Mouse (Mus musculus): ENCODE data around the gene Fam222b. TPM values are rescaled to one million over a fixed set of nuclear protein-coding genes. Genes with fewer than 3 reads are reported as not detected.

Gene Fam222b
- polyA plus RNA-seq, 1 experiment, result 12.5 TPM

- H3K27me3 ChIP-seq (ENCODE audit: control insufficient read depth, insufficient read depth, low read length), result peaks cover 20% of the 10 kb centered on the region
Observed at GRCm38 (mm10) chr11:78188331-78189233, 94.1 kb downstream of the Fam222b start, which contains the start of gene Rab34. TSS of gene Rab34 (plus strand) at chr11:78188430.

GRCm38 (mm10) chr11:78189234-78190040, 95.0 kb downstream of the Fam222b start:
- no peak overlapping the region for H3K27ac ChIP-seq (ENCODE audit: insufficient read depth, low read length)
- DNase-seq (ENCODE audit: low read depth in 1 of 2, low spot score in 2 of 2), result no peak
- peaks cover 20% of the 10 kb centered on the region for H3K27me3 ChIP-seq (ENCODE audit: control insufficient read depth, insufficient read depth, low read length)
- no peaks in the 10 kb centered on the region for H3K36me3 ChIP-seq (ENCODE audit: control insufficient read depth, insufficient read depth, low read length)
- whole genome bisulfite sequencing, result 5% methylated on average over 42 of the region's 42 CpGs
- H3K4me3 ChIP-seq (ENCODE audit: extremely low read depth, insufficient read depth, insufficient read length), result peak overlapping the region; percentile 48; the same call in 1 of the 2 replicates
- peaks cover 10% of the 10 kb centered on the region for H3K4me1 ChIP-seq (ENCODE audit: control insufficient read depth, insufficient read depth, insufficient read length)
- no peak for TF ChIP-seq CTCF (IDR thresholded peaks at IDR 0.05; ENCODE audit: extremely low read depth, insufficient read depth, insufficient read length, insufficient replicate concordance)
- TF ChIP-seq POLR2A (IDR thresholded peaks at IDR 0.05; ENCODE audit: low read depth, low read length), result no peak

More at GRCm38 (mm10) chr11:78188331-78189233, 94.1 kb downstream of the Fam222b start, which contains the start of gene Rab34:
- DNase-seq (ENCODE audit: low read depth in 1 of 2, low spot score in 2 of 2), result no peak
- peak within 1 kb of the TSS; percentile 9; the same call in 1 of the 2 replicates for H3K27ac ChIP-seq (ENCODE audit: insufficient read depth, low read length)
- H3K4me1 ChIP-seq (ENCODE audit: control insufficient read depth, insufficient read depth, insufficient read length), result peaks cover 10% of the 10 kb centered on the region
- no peaks in the 10 kb centered on the region for H3K36me3 ChIP-seq (ENCODE audit: control insufficient read depth, insufficient read depth, low read length)
- TF ChIP-seq POLR2A (IDR thresholded peaks at IDR 0.05; ENCODE audit: low read depth, low read length) (no peak), CTCF (IDR thresholded peaks at IDR 0.05; ENCODE audit: extremely low read depth, insufficient read depth, insufficient read length, insufficient replicate concordance) (no peak)
- 1% methylated on average over 80 of the region's 80 CpGs for WGBS
- H3K4me3 ChIP-seq (ENCODE audit: extremely low read depth, insufficient read depth, insufficient read length), result peak within 1 kb of the TSS; percentile 48

GRCm38 (mm10) chr11:78190041-78190440, 95.6 kb downstream of the Fam222b start:
- 79% methylated on average over 6 of the region's 6 CpGs for WGBS
- no peak for TF ChIP-seq POLR2A (IDR thresholded peaks at IDR 0.05; ENCODE audit: low read depth, low read length)
- TF ChIP-seq CTCF (IDR thresholded peaks at IDR 0.05; ENCODE audit: extremely low read depth, insufficient read depth, insufficient read length, insufficient replicate concordance), result no peak
- no peak for DNase-seq (ENCODE audit: low read depth in 1 of 2, low spot score in 2 of 2)
- Histone ChIP-seq H3K27me3 (ENCODE audit: control insufficient read depth, insufficient read depth, low read length) (peaks cover 20% of the 10 kb centered on the region), H3K4me3 (ENCODE audit: extremely low read depth, insufficient read depth, insufficient read length) (no peak overlapping the region), H3K4me1 (ENCODE audit: control insufficient read depth, insufficient read depth, insufficient read length) (peaks cover 12% of the 10 kb centered on the region), H3K27ac (ENCODE audit: insufficient read depth, low read length) (no peak overlapping the region), H3K36me3 (ENCODE audit: control insufficient read depth, insufficient read depth, low read length) (no peaks in the 10 kb centered on the region)

GRCm38 (mm10) chr11:78193113-78193512, 98.7 kb downstream of the Fam222b start, which contains the start of gene Proca1:
TSS of gene Proca1 (plus strand) at chr11:78193392.
- no peak for DNase-seq (ENCODE audit: low read depth in 1 of 2, low spot score in 2 of 2)
- peaks cover 12% of the 10 kb centered on the region for H3K4me1 ChIP-seq (ENCODE audit: control insufficient read depth, insufficient read depth, insufficient read length)
- no peak within 1 kb of the TSS for H3K27ac ChIP-seq (ENCODE audit: insufficient read depth, low read length)
- WGBS, result 64% methylated on average over 1 of the region's 1 CpGs
- H3K27me3 ChIP-seq (ENCODE audit: control insufficient read depth, insufficient read depth, low read length), result peaks cover 17% of the 10 kb centered on the region
- no peaks in the 10 kb centered on the region for H3K36me3 ChIP-seq (ENCODE audit: control insufficient read depth, insufficient read depth, low read length)
- no peak for TF ChIP-seq CTCF (IDR thresholded peaks at IDR 0.05; ENCODE audit: extremely low read depth, insufficient read depth, insufficient read length, insufficient replicate concordance)
- no peak for TF ChIP-seq POLR2A (IDR thresholded peaks at IDR 0.05; ENCODE audit: low read depth, low read length)
- no peak within 1 kb of the TSS for H3K4me3 ChIP-seq (ENCODE audit: extremely low read depth, insufficient read depth, insufficient read length)

GRCm38 (mm10) chr11:78194411-78195100, 100.1 kb downstream of the Fam222b start:
- peak in 1 of 2 experiments; percentile 66 for DNase-seq (ENCODE audit: low read depth in 1 of 2, low spot score in 2 of 2)

More at GRCm38 (mm10) chr11:78194411-78195100, 100.1 kb downstream of the Fam222b start:
- peaks cover 4% of the 10 kb centered on the region; the same call in 1 of the 2 replicates for H3K4me1 ChIP-seq (ENCODE audit: control insufficient read depth, insufficient read depth, insufficient read length)
- peak overlapping the region; percentile 55 for H3K4me3 ChIP-seq (ENCODE audit: extremely low read depth, insufficient read depth, insufficient read length)
- H3K27me3 ChIP-seq (ENCODE audit: control insufficient read depth, insufficient read depth, low read length), result 0 out of 2 replicates have a peak, but pooled peaks cover 2% of the 10 kb centered on the region
- no peak for TF ChIP-seq POLR2A (IDR thresholded peaks at IDR 0.05; ENCODE audit: low read depth, low read length)
- no peaks in the 10 kb centered on the region for H3K36me3 ChIP-seq (ENCODE audit: control insufficient read depth, insufficient read depth, low read length)
- WGBS, result 3% methylated on average over 29 of the region's 30 CpGs
- H3K27ac ChIP-seq (ENCODE audit: insufficient read depth, low read length), result peak overlapping the region; percentile 28; the same call in 1 of the 2 replicates

Data from spleen, adult 2 months (tissue).